Mouse (Mus musculus): Measurements from ENCODE around the gene Anxa4.

DNA sequence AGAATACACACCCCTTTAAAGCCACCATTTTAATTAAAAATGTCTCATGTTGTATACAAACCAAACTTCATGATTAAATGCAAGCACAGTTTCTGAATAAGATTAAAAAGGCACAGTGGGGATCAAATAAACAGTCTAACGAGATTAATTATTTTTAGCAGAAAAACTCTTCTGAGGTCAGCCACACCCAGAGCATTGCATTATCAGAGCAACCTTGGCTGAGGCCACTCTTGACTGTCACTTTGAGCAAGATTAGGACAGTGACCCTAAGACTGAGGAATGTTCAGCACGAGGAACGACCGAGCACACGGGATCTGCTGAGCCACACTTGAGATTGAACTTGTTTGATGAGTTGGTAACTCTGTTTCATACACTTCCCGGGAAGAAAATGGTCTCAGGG, 56.6 kb downstream of the Anxa4 start:
- TF ChIP-seq CTCF (IDR thresholded peaks at IDR 0.05; ENCODE audit: extremely low read depth, insufficient read depth, low read length) (no peak), POLR2A (IDR thresholded peaks at IDR 0.05; ENCODE audit: extremely low read depth, insufficient read depth, low read length) (no peak)

All from cortical plate, adult 2 months (tissue).